Mouse (Mus musculus) adrenal gland, postnatal 36 days (tissue): ENCODE measurements around the gene Ifi27. TPM values are rescaled to one million over a fixed set of nuclear protein-coding genes. Genes with fewer than 3 reads are reported as not detected.
"Not testable (repeated sequence)": the region's sequence is repeated elsewhere in the genome, so short reads cannot be mapped to it uniquely, and the experiment has no call there.

Experiments
- DNase-seq, 2 experiments: peaks; one replicate each; pipeline ENCODE4 v3.0.0; 2021; ENCODE audit warnings: mixed read lengths in 1 of 2
- total RNA-seq, 2 experiments: library from RNA; stranded (reverse); gene quantifications; 2 replicates each; pipeline ENCODE4 v1.2.3; 2021

Ifi27 gene
- total RNA-seq, 2 experiments from 2014 or later, result 1,339 to 1,709 TPM

- DNase-seq, result no peak
Measured at GRCm38 (mm10) chr12:103445060-103445459, 11.0 kb downstream of the Ifi27 start.

- no peak for DNase-seq
Measured at GRCm38 (mm10) chr12:103453361-103453760, 19.4 kb downstream of the Ifi27 start.

- DNase-seq, result not testable (repeated sequence)
Measured at GRCm38 (mm10) chr12:103456727-103457126, 22.7 kb downstream of the Ifi27 start.

GRCm38 (mm10) chr12:103457140-103457539, 23.1 kb downstream of the Ifi27 start, which contains the start of gene Ifi27l2b:
Gene Ifi27l2b, minus strand, starts transcription at chr12:103457223.
- no peak for DNase-seq

GRCm38 (mm10) chr12:103474481-103474880, 40.5 kb downstream of the Ifi27 start:
- DNase-seq, result no peak

- no peak for DNase-seq
Measured at GRCm38 (mm10) chr12:103476779-103477389, 42.9 kb downstream of the Ifi27 start.

- peak in 1 of 2 experiments; percentile 12 for DNase-seq
Measured at GRCm38 (mm10) chr12:103477461-103478015, 43.5 kb downstream of the Ifi27 start.

GRCm38 (mm10) chr12:103481671-103482070, 47.7 kb downstream of the Ifi27 start:
- no peak for DNase-seq

GRCm38 (mm10) chr12:103482781-103483180, 48.8 kb downstream of the Ifi27 start:
- DNase-seq, result no peak

- not testable (repeated sequence) for DNase-seq
Measured at GRCm38 (mm10) chr12:103484200-103484972, 50.4 kb downstream of the Ifi27 start.

GRCm38 (mm10) chr12:103486726-103487125, 52.7 kb downstream of the Ifi27 start:
- DNase-seq, result no peak

GRCm38 (mm10) chr12:103487276-103487675, 53.3 kb downstream of the Ifi27 start:
- peak in 1 of 2 experiments; percentile 34 for DNase-seq

GRCm38 (mm10) chr12:103487750-103488149, 53.7 kb downstream of the Ifi27 start:
- DNase-seq, result no peak

Other genes starting within 250 kb of the Ifi27 start
- gene Prima1, start 192.1 kb upstream of the Ifi27 start, total RNA-seq, result 1 to 10 TPM; 2.1 to 2.6 TPM
- gene Fam181a, start 123.2 kb upstream of the Ifi27 start, total RNA-seq, result not detected
- gene Asb2, start 78.2 kb upstream of the Ifi27 start, total RNA-seq, result 1 to 10 TPM; 1.1 to 1.3 TPM
- gene Otub2, start 45.5 kb upstream of the Ifi27 start, total RNA-seq, result 1 to 10 TPM; 2.8 to 3.7 TPM
- 1 to 10 TPM; 1.5 to 1.7 TPM for gene 9330161L09Rik, start 26.4 kb upstream of the Ifi27 start, total RNA-seq
- 100 to 1,000 TPM; 121 to 122 TPM for gene Ddx24, start 8.4 kb upstream of the Ifi27 start, total RNA-seq
- gene Ifi27l2a, start 9.5 kb downstream of the Ifi27 start, total RNA-seq, result 100 to 1,000 TPM; 128 to 279 TPM
- not detected for gene Ifi27l2b, start 23.0 kb downstream of the Ifi27 start, total RNA-seq
- gene Ppp4r4, start 98.1 kb downstream of the Ifi27 start, total RNA-seq, result 1 to 10 TPM; 4.0 to 4.4 TPM
- gene Serpina10, start 197.2 kb downstream of the Ifi27 start, total RNA-seq, result under 1 TPM; 0.36 to 0.46 TPM
- 1 to 10 TPM in 1 of 2 experiments, under 1 TPM in 1; 0.63 to 3.9 TPM for gene Serpina6, start 223.0 kb downstream of the Ifi27 start, total RNA-seq
- not detected for gene Serpina16, start 241.9 kb downstream of the Ifi27 start, total RNA-seq